Mouse (Mus musculus) frontal cortex, postnatal 36 days (tissue): ENCODE measurements at regions not wholly inside any gene's neighbourhood (a gene's known extent, or its start where the extent isn't known, plus 50 kb on each side); places are given as distances from the start of the nearest gene placed in this dataset.

Source experiments
- DNase-seq, 2 experiments: peaks; one replicate each; pipeline ENCODE4 v3.0.0; 2022; ENCODE audit warnings: low spot score in 2 of 2

- DNase-seq: peak in 1 of 2 experiments; percentile 5
These were observed 174.8 kb downstream of the Nfkbiz start for GRCm38 (mm10) chr16:55663946-55664345.

GRCm38 (mm10) chr16:55636667-55637450, 201.8 kb downstream of the Nfkbiz start:
- DNase-seq: no peak

GRCm38 (mm10) chr16:55636224-55636623, 202.5 kb downstream of the Nfkbiz start:
- no peak for DNase-seq

DNA sequence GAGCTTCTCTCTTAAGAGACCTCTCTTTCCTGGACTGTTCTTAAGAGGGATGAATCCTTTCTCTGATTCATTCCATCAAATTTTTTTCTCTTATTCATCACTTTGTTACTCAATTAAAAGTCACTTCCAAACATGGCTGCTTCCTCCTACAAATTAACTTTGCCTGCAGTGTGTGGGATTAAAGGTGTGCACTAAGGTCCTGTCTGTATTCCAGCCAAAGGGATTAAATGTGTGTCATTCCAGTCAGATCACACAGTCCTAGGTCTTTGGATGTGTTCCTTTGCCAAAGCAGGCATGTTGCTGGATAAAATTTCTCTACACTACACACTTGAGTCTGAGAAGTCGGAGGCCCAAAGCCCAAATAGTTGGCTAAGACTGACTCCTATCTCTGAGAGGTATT, 204.0 kb downstream of the Nfkbiz start:
- DNase-seq: no peak

- no peak for DNase-seq
These were observed 206.5 kb downstream of the Nfkbiz start for GRCm38 (mm10) chr16:55632220-55632619.

DNA sequence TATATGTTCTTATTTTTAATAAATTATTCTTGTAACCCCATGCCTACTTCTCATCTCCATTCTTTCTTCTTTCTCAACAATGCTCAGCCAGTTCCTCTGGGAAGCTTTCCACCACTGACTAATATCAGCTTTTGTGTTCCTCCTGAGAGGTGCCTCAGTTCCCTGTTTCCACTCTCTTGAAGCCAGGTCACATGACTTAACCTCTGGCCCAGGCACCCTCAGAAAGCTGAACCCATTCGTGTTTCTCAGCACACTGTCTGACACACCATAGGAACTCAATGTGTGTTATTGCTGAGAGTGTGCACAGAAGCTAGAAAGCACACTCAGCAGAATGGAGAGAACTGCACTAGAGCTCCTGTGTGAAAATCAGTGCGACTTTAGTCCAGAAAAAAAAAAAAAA, 207.1 kb downstream of the Nfkbiz start:
- no peak for DNase-seq

DNA sequence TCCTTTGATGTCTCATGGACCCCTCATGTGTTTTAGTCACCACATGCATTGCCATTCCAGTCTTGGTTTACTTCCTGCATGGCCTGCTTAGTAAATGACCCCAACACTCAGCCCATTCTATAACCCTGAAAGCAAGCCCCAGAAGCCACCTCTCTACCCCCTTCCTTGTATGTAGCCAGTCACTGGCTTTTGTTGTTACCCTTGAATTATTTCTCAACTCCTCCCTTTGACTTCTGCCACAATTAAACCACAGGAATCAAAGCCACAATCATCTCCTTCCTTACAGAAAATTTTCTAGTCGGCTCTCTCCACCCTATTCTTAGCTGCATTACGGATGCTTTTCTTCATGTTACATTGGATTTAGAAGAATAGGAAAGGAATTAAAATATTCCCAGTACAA, 207.7 kb downstream of the Nfkbiz start:
- DNase-seq: no peak

DNA sequence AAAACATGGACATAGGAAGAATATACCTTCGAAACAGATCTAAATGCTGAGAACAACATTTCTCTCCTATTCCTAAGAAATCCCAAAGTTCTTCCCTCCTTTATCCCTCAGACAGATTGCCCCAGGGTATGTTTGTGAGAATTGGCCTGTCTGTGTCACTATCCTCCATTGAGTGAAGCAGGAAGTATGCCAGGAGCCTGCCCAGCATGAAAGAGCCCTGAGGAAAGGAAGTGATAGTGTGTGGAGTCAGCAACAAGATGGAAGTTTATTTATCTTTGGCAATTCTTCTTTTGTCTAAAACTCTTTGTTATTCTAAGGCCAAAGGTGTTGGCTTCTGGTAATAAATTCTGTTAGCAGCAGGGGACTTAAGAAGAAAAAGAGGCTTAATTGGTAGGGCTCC, 211.2 kb downstream of the Nfkbiz start:
- DNase-seq: no peak

GRCm38 (mm10) chr16:55623422-55623821, 215.3 kb downstream of the Nfkbiz start:
- DNase-seq: no peak

- DNase-seq: no peak
These were observed 219.0 kb downstream of the Nfkbiz start for GRCm38 (mm10) chr16:55619731-55620130.

GRCm38 (mm10) chr16:55617958-55618357, 220.7 kb downstream of the Nfkbiz start:
- DNase-seq: no peak

GRCm38 (mm10) chr16:55617506-55617905, 221.2 kb downstream of the Nfkbiz start:
- no peak for DNase-seq

DNA sequence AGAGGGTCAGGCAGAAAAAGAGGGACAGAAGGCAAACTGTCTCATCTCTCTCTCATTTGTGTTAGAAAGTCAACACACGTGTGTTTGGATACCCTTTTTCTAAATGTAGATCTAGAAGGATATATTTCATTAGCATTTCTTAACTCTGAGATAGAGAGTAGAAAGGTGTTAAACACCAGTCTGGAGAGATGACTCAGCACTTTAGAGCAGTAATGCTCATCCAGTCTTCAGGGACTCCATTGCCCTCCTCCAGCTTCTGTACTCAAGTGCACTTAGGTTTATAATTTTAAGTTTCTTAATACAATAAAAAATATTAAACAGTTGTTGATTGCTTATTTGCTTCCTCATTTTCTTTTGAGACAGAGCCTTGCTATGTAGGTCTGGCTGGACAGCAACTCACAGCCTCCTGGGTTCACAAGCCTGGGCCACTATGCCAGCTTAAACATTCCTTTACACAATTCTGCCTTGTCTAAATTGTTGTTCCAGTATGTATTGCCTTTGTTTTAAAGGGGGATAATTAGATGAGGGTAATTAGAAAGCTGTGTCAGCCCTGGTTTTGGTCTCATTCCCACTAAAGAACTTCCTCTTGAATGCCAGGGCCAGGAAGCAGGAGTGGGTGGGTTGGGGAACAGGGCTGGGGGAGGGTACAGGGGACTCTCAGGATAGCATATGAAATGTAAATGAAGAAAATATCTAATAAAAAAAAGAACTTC, 222.1 kb downstream of the Nfkbiz start:
- no peak for DNase-seq

DNA sequence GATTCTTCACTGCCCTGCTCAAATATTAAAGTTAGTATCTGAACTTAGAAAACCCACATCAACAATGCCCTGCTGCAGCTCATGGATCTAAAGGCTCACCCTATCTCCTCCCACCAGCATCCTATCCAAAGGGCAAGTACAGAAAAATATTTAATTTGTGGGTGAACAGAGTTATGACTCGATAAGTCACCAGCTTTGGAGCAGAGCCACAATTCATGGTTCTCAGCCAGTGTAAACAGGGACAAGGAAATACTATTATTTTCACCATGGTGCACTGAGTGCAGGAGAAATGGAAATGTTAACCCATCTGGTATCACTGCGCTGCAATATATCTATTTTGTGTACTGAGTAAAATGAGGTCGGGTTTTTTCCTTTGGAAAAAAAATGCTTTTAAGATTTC, 225.8 kb downstream of the Nfkbiz start:
- no peak for DNase-seq

DNA sequence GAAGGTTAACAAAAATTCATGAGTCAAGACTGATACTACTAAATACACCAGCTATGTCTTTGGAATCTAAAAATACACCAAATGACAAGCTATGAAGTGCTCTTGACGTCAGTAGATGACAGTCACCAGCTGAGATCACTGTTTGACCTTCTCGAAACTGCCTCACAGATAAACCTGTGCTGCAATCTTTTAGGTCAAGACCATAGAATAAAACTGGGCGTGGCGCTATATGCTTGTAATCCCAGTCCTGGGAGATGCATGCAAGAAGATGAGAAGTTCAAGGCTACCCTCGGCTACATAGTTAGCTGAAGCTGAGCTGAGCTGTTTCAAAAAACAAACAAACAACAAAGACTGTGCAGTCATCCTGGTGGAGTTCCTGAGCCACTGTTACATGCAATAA, 226.7 kb downstream of the Nfkbiz start:
- DNase-seq: no peak

- DNase-seq: no peak
These were observed 227.5 kb downstream of the Nfkbiz start for GRCm38 (mm10) chr16:55611172-55611571.

DNA sequence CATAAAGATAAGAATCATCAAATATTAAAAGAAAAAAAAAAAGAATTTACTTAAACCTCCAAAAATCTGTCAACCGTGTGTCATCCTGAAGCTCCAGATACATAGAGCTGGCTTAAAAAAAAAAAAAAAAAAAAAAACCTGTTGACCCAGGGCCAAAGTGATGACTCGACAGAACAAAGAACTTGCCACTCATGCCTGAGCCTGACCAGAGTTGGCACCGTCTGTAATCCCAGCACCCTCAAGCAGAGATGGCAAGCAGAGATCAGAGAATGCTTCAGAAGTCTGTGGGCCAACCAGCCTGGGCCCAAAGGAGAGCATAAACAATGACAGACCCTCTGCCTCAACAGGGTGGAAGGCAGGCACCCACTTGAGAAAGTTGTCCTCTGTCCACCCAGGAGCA, 230.3 kb downstream of the Nfkbiz start:
- no peak for DNase-seq

GRCm38 (mm10) chr16:55606447-55607239, 232.1 kb downstream of the Nfkbiz start:
- DNase-seq: no peak

GRCm38 (mm10) chr16:55603611-55604010, 235.1 kb downstream of the Nfkbiz start:
- no peak for DNase-seq

GRCm38 (mm10) chr16:55589382-55589956, 249.2 kb downstream of the Nfkbiz start:
- no peak for DNase-seq

GRCm38 (mm10) chr16:55587138-55587537, 251.6 kb downstream of the Nfkbiz start:
- no peak for DNase-seq

DNA sequence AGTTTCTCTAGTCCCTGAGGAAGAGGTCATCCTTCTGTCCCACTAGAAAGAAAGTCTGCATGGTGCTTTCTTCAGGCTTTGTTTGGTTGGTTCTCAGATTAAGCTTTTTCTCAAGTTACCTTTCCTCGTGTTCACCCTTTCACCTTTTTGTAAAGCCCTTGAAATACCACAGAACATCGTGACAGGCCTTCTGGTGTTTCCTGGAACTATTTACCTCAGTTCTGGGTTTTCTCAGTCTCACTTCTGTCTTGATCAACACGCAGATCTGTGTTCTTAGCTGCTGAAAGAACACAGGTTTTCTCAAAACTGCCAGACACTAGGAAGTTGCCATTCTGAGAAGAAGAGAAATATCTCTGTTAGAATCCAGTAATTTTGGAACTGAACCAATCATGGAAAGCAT, 255.8 kb downstream of the Nfkbiz start:
- DNase-seq: no peak
